Mouse (Mus musculus): ENCODE measurements around the gene Capn11. TPM values are rescaled to one million over a fixed set of nuclear protein-coding genes. Genes with fewer than 3 reads are reported as not detected.

Gene Capn11
- polyA plus RNA-seq, 1 experiment from 2014 or later, result not detected

GRCm38 (mm10) chr17:45591701-45592605, 67.2 kb downstream of the Capn11 start:
- Histone ChIP-seq H3K4me1 (ENCODE audit: insufficient read depth) (peaks cover 63% of the 10 kb centered on the region), H3K36me3 (replicated peaks; ENCODE audit: insufficient read depth, low read length) (peaks cover 44% of the 10 kb centered on the region), H3K4me2 (ENCODE audit: low read depth, low read length) (peak overlapping the region; percentile 96), H3K9me3 (ENCODE audit: low read length) (no peaks in the 10 kb centered on the region), H3K9ac (replicated peaks) (peak overlapping the region; percentile 80), H3K27ac (ENCODE audit: low read depth) (peak overlapping the region; percentile 77), H3K4me3 (ENCODE audit: low read depth, low read length) (peak overlapping the region; percentile 75), H3K27me3 (ENCODE audit: insufficient read depth, low read length) (no peaks in the 10 kb centered on the region)
- DNase-seq (no peak), ATAC-seq (no peak)
- 56% methylated on average over 16 of the region's 16 CpGs for WGBS (ENCODE audit: insufficient replicate concordance)
- TF ChIP-seq EP300 (IDR thresholded peaks at IDR 0.05; ENCODE audit: low read depth) (no peak), CTCF (IDR thresholded peaks at IDR 0.05; ENCODE audit: low read depth) (no peak)

DNA sequence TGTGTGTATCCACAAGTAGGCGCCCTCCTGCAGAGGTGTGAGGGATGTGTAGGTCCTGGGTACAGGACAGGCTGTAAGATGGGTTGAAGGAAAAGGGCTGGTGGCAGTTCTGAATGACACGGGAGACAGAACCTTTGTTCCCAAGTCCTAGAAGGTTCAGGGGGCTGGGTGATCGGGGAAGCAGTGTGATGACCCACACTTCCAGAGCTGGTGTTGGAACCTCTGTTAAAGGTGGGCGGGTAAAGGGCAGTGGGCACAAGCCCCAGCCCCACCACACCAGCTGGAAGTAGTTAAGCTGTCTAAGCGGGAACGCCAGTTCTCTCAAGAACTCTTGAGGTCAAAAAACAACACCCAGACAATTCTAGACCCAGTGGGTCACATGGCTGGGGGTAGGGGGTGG, 68.7 kb downstream of the Capn11 start:
- no peak for DNase-seq
- Histone ChIP-seq H3K4me3 (ENCODE audit: low read depth, low read length) (no peak overlapping the region), H3K27ac (ENCODE audit: low read depth) (no peak overlapping the region), H3K9ac (replicated peaks) (no peak overlapping the region), H3K27me3 (ENCODE audit: insufficient read depth, low read length) (no peaks in the 10 kb centered on the region), H3K9me3 (ENCODE audit: low read length) (no peaks in the 10 kb centered on the region), H3K4me2 (ENCODE audit: low read depth, low read length) (no peak overlapping the region), H3K4me1 (ENCODE audit: insufficient read depth) (peaks cover 53% of the 10 kb centered on the region), H3K36me3 (replicated peaks; ENCODE audit: insufficient read depth, low read length) (peaks cover 57% of the 10 kb centered on the region)
- TF ChIP-seq CTCF (IDR thresholded peaks at IDR 0.05; ENCODE audit: low read depth) (no peak), EP300 (IDR thresholded peaks at IDR 0.05; ENCODE audit: low read depth) (no peak)
- ATAC-seq, result no peak
- WGBS (ENCODE audit: insufficient replicate concordance), result 86% methylated on average over 6 of the region's 6 CpGs

GRCm38 (mm10) chr17:45589844-45590243, 69.3 kb downstream of the Capn11 start:
- Histone ChIP-seq H3K27me3 (ENCODE audit: insufficient read depth, low read length) (no peaks in the 10 kb centered on the region), H3K27ac (ENCODE audit: low read depth) (no peak overlapping the region), H3K9ac (replicated peaks) (no peak overlapping the region), H3K4me3 (ENCODE audit: low read depth, low read length) (no peak overlapping the region), H3K36me3 (replicated peaks; ENCODE audit: insufficient read depth, low read length) (peaks cover 61% of the 10 kb centered on the region), H3K4me2 (ENCODE audit: low read depth, low read length) (no peak overlapping the region), H3K9me3 (ENCODE audit: low read length) (no peaks in the 10 kb centered on the region), H3K4me1 (ENCODE audit: insufficient read depth) (peaks cover 55% of the 10 kb centered on the region)
- 79% methylated on average over 8 of the region's 8 CpGs for WGBS (ENCODE audit: insufficient replicate concordance)
- TF ChIP-seq CTCF (IDR thresholded peaks at IDR 0.05; ENCODE audit: low read depth) (no peak), EP300 (IDR thresholded peaks at IDR 0.05; ENCODE audit: low read depth) (no peak)
- ATAC-seq (peak; percentile 28), DNase-seq (no peak)

DNA sequence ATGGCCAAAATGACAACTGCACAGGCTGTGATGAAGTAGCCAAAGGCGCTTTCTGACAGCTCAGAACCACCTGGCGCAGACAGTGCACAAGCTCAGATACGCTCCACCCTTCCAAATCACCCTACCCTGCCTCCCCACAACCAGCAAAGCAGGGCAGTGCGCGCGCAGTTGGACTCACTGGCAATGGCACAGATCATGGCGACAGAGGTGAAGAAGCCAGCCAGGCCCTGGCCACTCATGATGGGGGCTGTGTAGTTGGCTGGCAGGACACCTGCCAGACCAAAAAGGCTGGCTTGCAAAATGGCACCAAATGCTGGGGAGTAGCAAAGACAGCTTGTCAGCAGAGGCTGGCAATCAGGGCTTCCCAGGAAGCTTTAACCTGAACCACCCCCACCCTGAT, 69.9 kb downstream of the Capn11 start:
- no peaks in the 10 kb centered on the region for H3K27me3 ChIP-seq (ENCODE audit: insufficient read depth, low read length)
- peaks cover 61% of the 10 kb centered on the region for H3K36me3 ChIP-seq (replicated peaks; ENCODE audit: insufficient read depth, low read length)
- no peak for TF ChIP-seq EP300 (IDR thresholded peaks at IDR 0.05; ENCODE audit: low read depth)
- no peak for TF ChIP-seq CTCF (IDR thresholded peaks at IDR 0.05; ENCODE audit: low read depth)
- WGBS (ENCODE audit: insufficient replicate concordance), result 97% methylated on average over 7 of the region's 7 CpGs
- ATAC-seq (no peak), DNase-seq (no peak)
- H3K27ac ChIP-seq (ENCODE audit: low read depth), result no peak overlapping the region
- no peak overlapping the region for H3K9ac ChIP-seq (replicated peaks)
- peaks cover 55% of the 10 kb centered on the region for H3K4me1 ChIP-seq (ENCODE audit: insufficient read depth)
- H3K4me2 ChIP-seq (ENCODE audit: low read depth, low read length), result no peak overlapping the region
- H3K4me3 ChIP-seq (ENCODE audit: low read depth, low read length), result no peak overlapping the region
- no peaks in the 10 kb centered on the region for H3K9me3 ChIP-seq (ENCODE audit: low read length)

DNA sequence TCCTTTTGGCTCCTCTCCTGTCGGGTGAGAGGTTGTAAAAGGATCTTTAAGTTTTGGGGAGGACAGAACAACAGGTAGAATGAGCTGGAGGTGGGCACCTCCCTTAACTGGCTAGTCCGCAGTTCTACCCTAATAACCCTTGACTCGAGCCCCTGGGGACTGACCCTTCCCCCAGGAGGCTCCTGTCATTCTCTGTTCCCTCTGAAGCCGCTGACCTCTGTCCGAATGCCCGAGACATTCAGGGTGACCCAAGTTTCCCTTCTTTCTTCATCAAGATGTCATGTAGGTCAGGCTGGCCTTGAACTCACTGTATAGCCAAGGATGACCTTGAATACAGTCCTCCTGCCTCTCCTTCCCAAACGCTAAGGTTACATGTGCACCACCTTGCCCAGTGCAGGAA, 70.8 kb downstream of the Capn11 start:
- H3K4me1 ChIP-seq (ENCODE audit: insufficient read depth), result peaks cover 57% of the 10 kb centered on the region
- ATAC-seq (no peak), DNase-seq (no peak)
- no peak overlapping the region for H3K4me2 ChIP-seq (ENCODE audit: low read depth, low read length)
- H3K27ac ChIP-seq (ENCODE audit: low read depth), result no peak overlapping the region
- no peaks in the 10 kb centered on the region for H3K9me3 ChIP-seq (ENCODE audit: low read length)
- H3K36me3 ChIP-seq (replicated peaks; ENCODE audit: insufficient read depth, low read length), result peaks cover 61% of the 10 kb centered on the region
- H3K4me3 ChIP-seq (ENCODE audit: low read depth, low read length), result no peak overlapping the region
- no peak overlapping the region for H3K9ac ChIP-seq (replicated peaks)
- no peaks in the 10 kb centered on the region for H3K27me3 ChIP-seq (ENCODE audit: insufficient read depth, low read length)
- TF ChIP-seq EP300 (IDR thresholded peaks at IDR 0.05; ENCODE audit: low read depth) (no peak), CTCF (IDR thresholded peaks at IDR 0.05; ENCODE audit: low read depth) (no peak)
- WGBS (ENCODE audit: insufficient replicate concordance), result 90% methylated on average over 7 of the region's 7 CpGs

GRCm38 (mm10) chr17:45586449-45586837, 72.7 kb downstream of the Capn11 start:
- WGBS (ENCODE audit: insufficient replicate concordance), result 91% methylated on average over 3 of the region's 3 CpGs

More at GRCm38 (mm10) chr17:45586449-45586837, 72.7 kb downstream of the Capn11 start:
- no peak for ATAC-seq
- H3K27me3 ChIP-seq (ENCODE audit: insufficient read depth, low read length), result no peaks in the 10 kb centered on the region
- no peak overlapping the region for H3K9ac ChIP-seq (replicated peaks)
- peak; percentile 77 for TF ChIP-seq CTCF (IDR thresholded peaks at IDR 0.05; ENCODE audit: low read depth)
- no peak for TF ChIP-seq EP300 (IDR thresholded peaks at IDR 0.05; ENCODE audit: low read depth)
- peak overlapping the region; percentile 74; the same call in 1 of the 2 replicates for H3K27ac ChIP-seq (ENCODE audit: low read depth)
- peaks cover 52% of the 10 kb centered on the region for H3K4me1 ChIP-seq (ENCODE audit: insufficient read depth)
- H3K4me2 ChIP-seq (ENCODE audit: low read depth, low read length), result no peak overlapping the region
- H3K4me3 ChIP-seq (ENCODE audit: low read depth, low read length), result no peak overlapping the region
- H3K36me3 ChIP-seq (replicated peaks; ENCODE audit: insufficient read depth, low read length), result peaks cover 57% of the 10 kb centered on the region
- peak; percentile 65 for DNase-seq
- no peaks in the 10 kb centered on the region for H3K9me3 ChIP-seq (ENCODE audit: low read length)

Data from liver, postnatal 0 days (tissue).